Mouse (Mus musculus) T-cell, adult 66 days (primary cell): ENCODE measurements around the gene Tbpl2. TPM values are rescaled to one million over a fixed set of nuclear protein-coding genes. Genes with fewer than 3 reads are reported as not detected.

Experiments
- total RNA-seq, 2 experiments: library from RNA; stranded (reverse); gene quantifications; 3 replicates in 1 of 2; 4 replicates in 1 of 2; pipeline ENCODE4 v1.2.4; 2023

Gene Tbpl2
- total RNA-seq, result not detected

DNA sequence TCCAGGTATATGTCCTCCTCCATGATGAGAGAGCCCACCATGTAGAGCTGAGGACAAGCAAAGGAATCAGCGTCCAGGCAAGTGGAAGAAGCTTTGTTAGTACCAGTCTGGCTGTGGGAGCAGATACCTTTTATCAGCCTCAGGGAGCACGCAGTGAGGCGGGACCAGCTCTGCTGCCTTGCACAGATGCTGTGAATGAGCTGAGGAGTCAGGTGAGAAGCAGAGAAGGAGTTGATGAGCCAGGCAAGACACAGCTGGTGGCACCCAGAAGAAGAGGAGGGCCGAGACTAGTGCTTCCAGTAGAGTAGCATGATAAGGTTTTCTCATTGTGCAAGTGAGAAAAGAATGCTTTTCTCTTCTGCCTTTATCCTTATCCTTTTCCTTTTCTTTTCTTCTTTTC, at the start of gene Tbpl2:
Gene Tbpl2 (minus strand): TSS at position 101 of the 400 bp plus-strand sequence.

DNA sequence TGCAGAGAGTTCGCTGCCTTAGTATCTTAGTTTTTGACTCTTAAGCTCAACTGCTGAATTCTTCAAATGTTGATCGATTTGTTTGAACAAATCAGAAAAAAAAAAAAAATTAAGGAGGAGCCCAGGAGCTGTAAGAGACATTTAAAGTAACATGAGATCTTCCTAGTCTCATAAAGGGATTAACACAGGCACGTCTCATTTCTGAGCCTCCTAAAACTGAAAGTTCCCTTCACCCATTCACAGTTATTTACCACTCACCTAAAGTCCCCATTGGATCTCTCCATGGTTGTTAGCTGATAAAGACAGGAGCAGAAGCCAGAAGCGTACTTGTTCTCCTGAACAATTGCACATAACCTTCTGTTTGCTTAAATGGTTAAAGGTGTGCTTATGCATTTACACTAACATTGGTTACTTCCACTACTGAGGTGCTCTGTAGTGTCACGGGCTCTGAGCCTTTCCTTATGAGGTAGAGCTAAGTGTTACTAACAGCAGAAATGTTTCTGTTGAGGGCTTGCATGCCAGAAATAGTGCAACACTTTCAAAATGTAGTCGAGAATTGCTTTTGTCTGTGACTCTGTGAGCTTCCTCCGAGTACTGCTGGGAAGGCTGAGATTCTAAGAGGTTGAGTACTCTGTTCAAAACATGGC, 46.9 kb downstream of the Tbpl2 start, which contains the start of gene Hnmt:
Gene Hnmt (minus strand): TSS at position 51 of the 647 bp plus-strand sequence.

Other genes with a start within 250 kb of the Tbpl2 start
- gene Hnmt, start 47.2 kb downstream of the Tbpl2 start, total RNA-seq, result not detected
- gene Il1f8, start 56.6 kb upstream of the Tbpl2 start, total RNA-seq, result not detected
- gene Il1f9, start 89.9 kb upstream of the Tbpl2 start, total RNA-seq, result not detected
- gene Il1f6, start 118.8 kb upstream of the Tbpl2 start, total RNA-seq, result not detected
- gene Il1f5, start 180.4 kb upstream of the Tbpl2 start, total RNA-seq, result not detected
- not detected for gene Il1f10, start 194.6 kb upstream of the Tbpl2 start, total RNA-seq
- gene Il1rn, start 240.3 kb upstream of the Tbpl2 start, total RNA-seq, result under 1 TPM in 1 of 2 experiments, not detected in 1; 0.50 TPM